Mouse (Mus musculus) heart, adult 8-10 months (tissue): Measurements from ENCODE around the gene Spata2. TPM values are rescaled to one million over a fixed set of nuclear protein-coding genes. Genes with fewer than 3 reads are reported as not detected.

ENCODE experiments used
- DNase-seq: peaks from one replicate; pipeline ENCODE4 v3.0.0; 2022; ENCODE audit warnings: low spot score
- total RNA-seq, 4 experiments: library from RNA; stranded (reverse); gene quantifications; 2 replicates each; pipeline ENCODE4 v1.2.4; 2022

The Spata2 gene
- total RNA-seq, result 10 to 100 TPM; 10.3 to 17.0 (median 15.9) TPM

DNA sequence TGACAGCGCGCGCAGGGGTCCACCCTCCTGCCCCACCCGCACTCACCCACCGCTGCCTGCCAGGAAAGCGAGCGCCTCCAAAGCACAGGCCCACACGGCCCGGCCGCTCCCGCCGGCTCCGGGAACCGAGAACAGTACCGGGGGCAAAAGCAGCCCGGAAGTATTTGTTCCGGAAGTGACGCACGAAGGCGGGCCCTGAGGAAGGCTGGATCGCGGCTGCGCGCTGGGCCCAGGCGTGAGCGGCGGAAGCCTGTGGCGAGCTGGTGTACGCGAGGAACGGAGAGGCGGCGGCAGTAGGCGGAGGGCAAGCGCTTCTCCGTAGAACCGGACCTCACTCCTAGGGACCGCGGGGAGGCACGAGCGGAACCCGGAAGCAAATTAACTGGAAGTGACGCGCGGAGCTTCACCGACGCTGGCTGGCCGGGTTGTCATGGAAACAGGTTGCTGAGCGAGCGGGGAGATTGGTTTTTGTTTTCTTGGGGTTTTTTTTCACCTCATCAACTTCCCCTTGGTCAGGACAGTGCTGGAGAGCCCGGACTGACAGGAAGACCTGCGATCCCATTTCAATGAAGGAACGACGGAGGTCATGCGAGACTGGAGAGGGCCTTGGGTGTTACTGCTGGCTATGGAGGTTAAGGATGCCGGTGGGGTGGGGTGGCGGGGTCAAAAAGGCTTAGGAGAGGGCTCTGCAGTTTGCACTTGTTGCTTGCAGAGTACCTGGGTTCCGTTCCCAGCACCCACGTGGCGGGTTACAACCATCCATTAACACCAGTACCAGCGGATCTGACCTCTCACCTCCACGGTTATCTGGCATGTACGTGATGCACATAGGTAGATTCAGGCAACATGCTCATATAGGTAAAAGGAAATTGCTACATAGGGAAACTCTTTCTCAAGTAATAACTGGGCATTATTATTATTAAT is at the start of gene Spata2:
Gene Spata2, minus strand, starts transcription at position 175 of the 924 bp plus-strand sequence.
- DNase-seq, result peak; percentile 96

- no peak for DNase-seq
Measured at GRCm38 (mm10) chr2:167542361-167542760, 49.7 kb upstream of the Spata2 start.

GRCm38 (mm10) chr2:167541761-167542160 is 49.1 kb upstream of the Spata2 start:
- DNase-seq, result no peak

GRCm38 (mm10) chr2:167541324-167541723 is 48.6 kb upstream of the Spata2 start:
- no peak for DNase-seq

- no peak for DNase-seq
Measured at GRCm38 (mm10) chr2:167540477-167541110, 47.9 kb upstream of the Spata2 start.

DNA sequence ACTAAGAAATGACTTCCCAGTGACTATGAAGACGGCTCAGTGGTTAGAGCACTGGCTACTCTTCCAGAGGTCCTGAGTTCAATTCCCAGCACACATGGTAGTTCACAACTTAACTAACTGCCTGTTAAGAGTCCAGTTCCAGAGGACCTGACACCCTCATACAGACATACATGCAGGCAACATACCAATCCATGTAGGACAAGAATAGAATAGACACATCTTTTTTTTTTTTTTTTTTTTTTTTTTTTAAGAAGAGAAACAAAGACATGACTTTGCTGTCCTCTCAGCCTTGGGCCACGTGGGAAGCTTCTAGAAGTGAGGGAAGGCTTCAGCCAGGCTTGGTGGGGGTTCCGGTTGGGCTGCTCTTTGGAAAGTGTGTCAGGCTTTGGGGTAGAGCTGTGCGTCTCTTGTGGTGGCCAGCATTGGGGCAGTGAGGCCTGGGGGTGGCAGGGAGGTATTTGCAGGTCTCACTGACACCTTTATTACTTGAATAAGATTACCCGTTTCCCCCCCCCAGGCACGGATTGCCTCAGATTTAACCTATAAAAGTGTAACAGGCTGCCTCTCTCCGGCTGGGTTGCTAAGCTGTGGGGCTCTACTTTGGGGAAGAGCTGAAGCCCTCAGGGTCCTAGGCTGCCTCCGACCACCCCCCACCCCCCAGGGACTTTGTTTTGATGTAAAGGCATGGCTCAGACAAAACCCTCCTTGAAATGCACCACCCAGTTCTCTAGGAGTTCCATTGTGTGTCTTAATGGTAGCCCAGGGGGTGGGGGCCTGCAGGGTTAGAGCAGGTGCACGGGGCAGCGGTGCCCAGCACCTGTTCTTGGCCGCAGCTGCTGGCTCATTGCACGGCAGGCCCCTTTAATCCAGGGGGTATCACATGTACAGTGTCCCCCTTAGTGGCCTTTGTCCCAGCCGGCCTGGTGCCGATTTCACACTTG is 47.1 kb upstream of the Spata2 start:
- no peak for DNase-seq

DNA sequence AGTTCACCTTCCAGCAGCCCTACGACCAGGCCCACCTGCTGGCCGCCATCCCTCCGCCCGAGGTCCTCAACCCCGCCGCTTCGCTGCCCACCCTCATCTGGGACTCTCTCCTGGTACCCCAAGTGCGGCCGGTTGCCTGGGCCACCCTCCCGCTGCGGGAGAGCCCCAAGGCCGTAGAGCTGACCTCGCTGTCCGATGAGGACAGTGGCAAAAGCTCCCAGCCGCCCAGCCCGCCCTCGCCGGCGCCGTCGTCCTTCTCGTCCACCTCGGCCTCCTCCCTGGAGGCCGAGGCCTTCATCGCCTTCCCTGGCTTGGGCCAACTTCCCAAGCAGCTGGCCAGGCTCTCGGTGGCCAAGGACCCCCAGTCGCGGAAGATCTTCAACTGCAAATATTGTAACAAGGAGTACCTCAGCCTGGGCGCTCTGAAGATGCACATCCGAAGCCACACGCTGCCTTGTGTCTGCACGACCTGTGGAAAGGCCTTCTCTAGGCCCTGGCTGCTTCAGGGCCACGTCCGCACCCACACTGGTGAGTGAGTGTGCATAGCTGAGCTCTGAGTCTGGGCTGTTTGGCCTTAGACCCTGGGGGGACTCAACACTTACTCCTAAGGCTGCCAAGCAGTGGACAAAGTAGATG is 46.1 kb upstream of the Spata2 start:
- no peak for DNase-seq

GRCm38 (mm10) chr2:167537476-167538297 is 45.0 kb upstream of the Spata2 start, which contains the start of gene Snai1:
TSS of gene Snai1 (plus strand) at chr2:167538195.
- peak; percentile 88 for DNase-seq

DNA sequence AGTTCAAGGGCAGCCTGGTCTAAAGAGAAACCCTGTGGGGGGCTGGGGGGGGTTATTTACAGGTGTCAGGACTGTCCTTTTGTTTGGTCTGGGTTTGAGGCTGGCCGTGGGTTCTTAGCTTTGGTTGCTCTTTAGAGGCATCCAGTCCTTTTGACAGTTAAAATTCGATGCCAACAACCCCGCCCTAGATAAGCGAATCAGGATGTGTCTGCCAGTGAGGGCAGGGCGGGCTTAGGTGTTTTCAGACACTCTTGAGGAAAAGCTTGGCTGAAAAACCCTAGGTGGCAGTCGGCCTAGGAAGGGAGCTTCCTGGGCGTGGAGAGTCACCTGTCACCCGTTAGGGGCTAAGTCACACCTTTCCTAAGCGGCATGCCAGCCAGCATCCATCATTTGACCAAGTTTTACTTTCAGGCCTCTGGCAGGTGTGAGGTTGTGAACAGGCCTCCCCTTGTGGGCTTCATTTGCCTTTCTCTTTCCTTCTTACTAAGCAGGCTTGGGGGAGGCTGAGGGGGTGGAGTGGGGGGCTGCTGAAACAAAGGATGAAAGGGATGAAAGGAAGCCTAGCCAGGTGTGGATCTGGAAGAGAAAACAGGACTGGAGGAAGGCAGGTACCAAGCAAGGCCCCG is 43.7 kb upstream of the Spata2 start:
- DNase-seq, result no peak

GRCm38 (mm10) chr2:167533880-167534279 is 41.2 kb upstream of the Spata2 start:
- DNase-seq, result no peak

- peak; percentile 36 for DNase-seq
Measured at GRCm38 (mm10) chr2:167532131-167532530, 39.4 kb upstream of the Spata2 start.

GRCm38 (mm10) chr2:167530536-167530935 is 37.8 kb upstream of the Spata2 start:
- DNase-seq, result no peak

DNA sequence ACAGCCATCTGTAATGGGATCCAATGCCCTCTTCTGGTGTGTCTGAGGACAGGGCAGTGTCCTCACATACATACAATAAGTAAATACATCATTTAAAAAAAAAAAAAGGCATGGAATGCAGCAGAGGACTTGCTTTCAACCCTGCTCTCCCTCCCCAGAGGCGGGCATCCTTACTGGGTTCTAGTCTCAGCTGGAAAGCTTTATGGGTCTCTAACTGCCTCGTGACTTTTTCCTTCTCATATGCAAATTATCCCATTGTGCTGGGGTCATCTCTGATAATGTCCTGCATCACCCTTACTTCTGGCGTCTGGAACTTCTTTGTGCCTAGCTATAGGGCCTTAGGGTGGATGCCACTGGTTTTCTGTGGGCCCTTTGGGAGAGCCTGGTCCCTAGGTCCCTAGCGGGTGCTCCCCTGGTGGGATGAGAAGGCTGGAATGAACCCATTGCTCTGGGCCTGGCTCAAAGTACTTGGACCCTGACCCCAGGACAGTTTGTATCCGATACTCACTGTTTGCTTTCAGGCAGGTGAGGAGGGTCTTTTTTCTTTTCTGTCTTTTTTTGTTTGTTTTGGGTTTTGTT is 37.3 kb upstream of the Spata2 start:
- no peak for DNase-seq

- no peak for DNase-seq
Measured at GRCm38 (mm10) chr2:167528278-167528677, 35.6 kb upstream of the Spata2 start.

- no peak for DNase-seq
Measured at GRCm38 (mm10) chr2:167519606-167520252, 27.0 kb upstream of the Spata2 start.

GRCm38 (mm10) chr2:167515688-167516087 is 23.0 kb upstream of the Spata2 start:
- no peak for DNase-seq

- no peak for DNase-seq
Measured at GRCm38 (mm10) chr2:167514641-167515040, 22.0 kb upstream of the Spata2 start.

- DNase-seq, result no peak
Measured at GRCm38 (mm10) chr2:167512970-167513369, 20.3 kb upstream of the Spata2 start.

DNA sequence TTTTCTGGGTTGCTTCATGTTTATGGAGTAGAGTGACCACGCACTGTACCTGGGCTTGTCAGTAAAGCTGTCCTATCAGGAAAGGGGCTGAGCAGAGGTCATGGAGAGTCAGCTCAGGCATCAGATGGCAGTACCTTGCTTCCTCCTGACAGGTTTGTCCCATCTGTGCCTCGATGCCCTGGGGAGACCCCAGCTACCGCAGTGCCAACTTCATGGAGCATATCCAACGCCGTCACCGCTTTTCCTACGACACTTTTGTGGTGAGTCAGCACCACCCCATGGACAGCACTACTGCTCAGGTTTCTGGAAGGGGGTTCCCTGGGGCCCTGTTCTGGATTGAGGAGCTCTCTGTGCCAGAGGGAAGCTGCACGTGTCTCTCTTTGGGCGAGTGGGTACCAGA is 19.7 kb upstream of the Spata2 start:
- DNase-seq, result no peak
